Mouse (Mus musculus): ENCODE results near the gene Ewsr1. TPM values are rescaled to one million over a fixed set of nuclear protein-coding genes. Genes with fewer than 3 reads are reported as not detected.

The Ewsr1 gene
- total and polyA plus RNA-seq, 3 experiments, result 399 to 1,267 (median 418) TPM

GRCm38 (mm10) chr11:5140619-5141018 lies 41.6 kb upstream of the Ewsr1 start:
- H3K4me1 ChIP-seq (ENCODE audit: control insufficient read depth in 1 of 2, insufficient read depth in 2 of 2), result peaks cover 0 to 4% of the 10 kb centered on the region in 2 experiments; a peak in 2 of 4 replicates
- no peaks in the 10 kb centered on the region for H3K36me3 ChIP-seq (replicated peaks in 1 of 2; ENCODE audit: control insufficient read depth in 1 of 2, insufficient read depth in 1 of 2, low read length in 1 of 2)
- H3K4me3 ChIP-seq (replicated peaks in 1 of 3; ENCODE audit: low read depth in 2 of 3, low read length in 2 of 3, poor library complexity in 1 of 3), result no peak overlapping the region
- H3K27ac ChIP-seq (ENCODE audit: insufficient read depth, low read depth), result no peak overlapping the region
- DNase-seq (ENCODE audit: extremely low read depth), result no peak
- no peaks in the 10 kb centered on the region for H3K79me2 ChIP-seq (replicated peaks; ENCODE audit: control insufficient read depth, extremely low read depth, insufficient read depth, poor library complexity, severe bottlenecking)
- in situ Hi-C loops (cut with MboI; ENCODE audit: low pct_ligation_motif_present, low pct_unique_long_range_greater_than_20kb, low sequenced_read_pairs) (no loop called here), dilution Hi-C loops (cut with MboI; ENCODE audit: extremely low pct_ligation_motif_present, extremely low pct_unique_long_range_greater_than_20kb, low sequenced_read_pairs) (no loop called here)
- no peak for TF ChIP-seq MYC (IDR thresholded peaks at IDR 0.05; ENCODE audit: low read depth, low read length)
- TF ChIP-seq POLR2A (IDR thresholded peaks at IDR 0.05; ENCODE audit: low read depth, low read length), result no peak
- no peak for TF ChIP-seq SMC3 (IDR thresholded peaks at IDR 0.05; ENCODE audit: low read depth, low read length)
- no peak for TF ChIP-seq TCF12 (IDR thresholded peaks at IDR 0.05; ENCODE audit: low read depth, low read length)
- TF ChIP-seq CTCF (conservative IDR thresholded peaks at IDR 0.05 in 1 of 2, IDR thresholded peaks at IDR 0.05 in 1 of 2; ENCODE audit: low read depth in 2 of 2, low read length in 2 of 2), result no peak
- no peak for TF ChIP-seq ZKSCAN1 (IDR thresholded peaks at IDR 0.05; ENCODE audit: borderline replicate concordance, low read depth, low read length)
- no peak overlapping the region for H3K4me2 ChIP-seq (ENCODE audit: insufficient read depth, low read depth, poor library complexity, severe bottlenecking)
- H3K9ac ChIP-seq (ENCODE audit: insufficient read depth, low read depth), result no peak overlapping the region
- no peaks in the 10 kb centered on the region for H3K9me3 ChIP-seq (replicated peaks; ENCODE audit: low read length)
- H3K27me3 ChIP-seq (replicated peaks), result peaks cover 31% of the 10 kb centered on the region

- H3K4me1 ChIP-seq (ENCODE audit: control insufficient read depth in 1 of 2, insufficient read depth in 2 of 2), result no peaks in the 10 kb centered on the region
- H3K36me3 ChIP-seq (replicated peaks in 1 of 2; ENCODE audit: control insufficient read depth in 1 of 2, insufficient read depth in 1 of 2, low read length in 1 of 2), result no peaks in the 10 kb centered on the region
- H3K27me3 ChIP-seq (replicated peaks), result peaks cover 38% of the 10 kb centered on the region
- H3K4me3 ChIP-seq (replicated peaks in 1 of 3; ENCODE audit: low read depth in 2 of 3, low read length in 2 of 3, poor library complexity in 1 of 3), result no peak overlapping the region
- no peak overlapping the region for H3K27ac ChIP-seq (ENCODE audit: insufficient read depth, low read depth)
- no peak for DNase-seq (ENCODE audit: extremely low read depth)
- in situ Hi-C loops (cut with MboI; ENCODE audit: low pct_ligation_motif_present, low pct_unique_long_range_greater_than_20kb, low sequenced_read_pairs) (no loop called here), dilution Hi-C loops (cut with MboI; ENCODE audit: extremely low pct_ligation_motif_present, extremely low pct_unique_long_range_greater_than_20kb, low sequenced_read_pairs) (no loop called here)
- no peaks in the 10 kb centered on the region for H3K79me2 ChIP-seq (replicated peaks; ENCODE audit: control insufficient read depth, extremely low read depth, insufficient read depth, poor library complexity, severe bottlenecking)
- no peak overlapping the region for H3K4me2 ChIP-seq (ENCODE audit: insufficient read depth, low read depth, poor library complexity, severe bottlenecking)
- H3K9ac ChIP-seq (ENCODE audit: insufficient read depth, low read depth), result no peak overlapping the region
- no peaks in the 10 kb centered on the region for H3K9me3 ChIP-seq (replicated peaks; ENCODE audit: low read length)
- TF ChIP-seq UBTF (IDR thresholded peaks at IDR 0.05; ENCODE audit: low read depth, low read length), result no peak
- TF ChIP-seq BHLHE40 (IDR thresholded peaks at IDR 0.05; ENCODE audit: low read depth, low read length), result no peak
- no peak for TF ChIP-seq IRF4 (IDR thresholded peaks at IDR 0.05; ENCODE audit: low read depth, low read length)
- TF ChIP-seq CTCF (conservative IDR thresholded peaks at IDR 0.05 in 1 of 2, IDR thresholded peaks at IDR 0.05 in 1 of 2; ENCODE audit: low read depth in 2 of 2, low read length in 2 of 2), result no peak
- no peak for TF ChIP-seq JUND (conservative IDR thresholded peaks at IDR 0.05; ENCODE audit: low read depth, low read length)
- TF ChIP-seq CHD2 (IDR thresholded peaks at IDR 0.05; ENCODE audit: low read length), result no peak
These were observed 40.3 kb upstream of the Ewsr1 start for GRCm38 (mm10) chr11:5139372-5139771.

GRCm38 (mm10) chr11:5138642-5139041 lies 39.6 kb upstream of the Ewsr1 start:
- DNase-seq (ENCODE audit: extremely low read depth), result no peak
- H3K4me1 ChIP-seq (ENCODE audit: control insufficient read depth in 1 of 2, insufficient read depth in 2 of 2), result no peaks in the 10 kb centered on the region
- in situ Hi-C loops (cut with MboI; ENCODE audit: low pct_ligation_motif_present, low pct_unique_long_range_greater_than_20kb, low sequenced_read_pairs), result no loop called here
- dilution Hi-C loops (cut with MboI; ENCODE audit: extremely low pct_ligation_motif_present, extremely low pct_unique_long_range_greater_than_20kb, low sequenced_read_pairs), result no loop called here
- H3K27me3 ChIP-seq (replicated peaks), result peaks cover 44% of the 10 kb centered on the region
- no peaks in the 10 kb centered on the region for H3K9me3 ChIP-seq (replicated peaks; ENCODE audit: low read length)
- no peak overlapping the region for H3K9ac ChIP-seq (ENCODE audit: insufficient read depth, low read depth)
- TF ChIP-seq POLR2AphosphoS2 (IDR thresholded peaks at IDR 0.05; ENCODE audit: low read depth, low read length) (no peak), HCFC1 (IDR thresholded peaks at IDR 0.05; ENCODE audit: low read depth, low read length) (no peak), NRF1 (IDR thresholded peaks at IDR 0.05; ENCODE audit: low read depth, low read length) (no peak), BHLHE40 (IDR thresholded peaks at IDR 0.05; ENCODE audit: low read depth, low read length) (no peak), UBTF (IDR thresholded peaks at IDR 0.05; ENCODE audit: low read depth, low read length) (no peak), TBP (conservative IDR thresholded peaks at IDR 0.05; ENCODE audit: low read depth, low read length) (no peak), JUN (IDR thresholded peaks at IDR 0.05; ENCODE audit: insufficient read depth, low read depth, low read length) (no peak), MAFK (IDR thresholded peaks at IDR 0.05; ENCODE audit: insufficient replicate concordance, low read length) (no peak), E2F4 (IDR thresholded peaks at IDR 0.05; ENCODE audit: insufficient replicate concordance, low read depth, low read length) (no peak), CTCF (conservative IDR thresholded peaks at IDR 0.05 in 1 of 2, IDR thresholded peaks at IDR 0.05 in 1 of 2; ENCODE audit: low read depth in 2 of 2, low read length in 2 of 2) (no peak), CHD1 (IDR thresholded peaks at IDR 0.05; ENCODE audit: low read depth, low read length) (no peak), POLR2A (IDR thresholded peaks at IDR 0.05; ENCODE audit: low read depth, low read length) (no peak), MAX (IDR thresholded peaks at IDR 0.05; ENCODE audit: low read length) (no peak), GABPA (IDR thresholded peaks at IDR 0.05; ENCODE audit: insufficient replicate concordance, low read depth, low read length) (no peak), SMC3 (IDR thresholded peaks at IDR 0.05; ENCODE audit: low read depth, low read length) (no peak), JUND (conservative IDR thresholded peaks at IDR 0.05; ENCODE audit: low read depth, low read length) (no peak), USF1 (IDR thresholded peaks at IDR 0.05; ENCODE audit: low read depth, low read length) (no peak), SIN3A (IDR thresholded peaks at IDR 0.05; ENCODE audit: low read length) (no peak)
- H3K36me3 ChIP-seq (replicated peaks in 1 of 2; ENCODE audit: control insufficient read depth in 1 of 2, insufficient read depth in 1 of 2, low read length in 1 of 2), result no peaks in the 10 kb centered on the region
- no peak overlapping the region for H3K4me2 ChIP-seq (ENCODE audit: insufficient read depth, low read depth, poor library complexity, severe bottlenecking)
- H3K4me3 ChIP-seq (replicated peaks in 1 of 3; ENCODE audit: low read depth in 2 of 3, low read length in 2 of 3, poor library complexity in 1 of 3), result no peak overlapping the region
- no peak overlapping the region for H3K27ac ChIP-seq (ENCODE audit: insufficient read depth, low read depth)
- no peaks in the 10 kb centered on the region for H3K79me2 ChIP-seq (replicated peaks; ENCODE audit: control insufficient read depth, extremely low read depth, insufficient read depth, poor library complexity, severe bottlenecking)
